Mouse (Mus musculus) layer of hippocampus, adult 11-12 months (tissue): Measurements from ENCODE around the gene Magi2.

Source experiments
- DNase-seq: peaks from one replicate; pipeline ENCODE4 v3.0.0; 2022; ENCODE audit warnings: low spot score

Gene Magi2

GRCm38 (mm10) chr5:19746865-19747514, 520.2 kb downstream of the Magi2 start:
- peak; percentile 11 for DNase-seq

GRCm38 (mm10) chr5:19747631-19748030, 520.8 kb downstream of the Magi2 start:
- no peak for DNase-seq

- DNase-seq, result no peak
Observed at GRCm38 (mm10) chr5:19779224-19779623, 552.4 kb downstream of the Magi2 start.

GRCm38 (mm10) chr5:19780076-19780475, 553.2 kb downstream of the Magi2 start:
- no peak for DNase-seq

GRCm38 (mm10) chr5:19785320-19785719, 558.5 kb downstream of the Magi2 start:
- DNase-seq, result no peak

- DNase-seq, result no peak
Observed at GRCm38 (mm10) chr5:19787522-19788144, 560.8 kb downstream of the Magi2 start.

- DNase-seq, result no peak
Observed at GRCm38 (mm10) chr5:19803052-19803769, 576.4 kb downstream of the Magi2 start.

GRCm38 (mm10) chr5:19822502-19822901, 595.7 kb downstream of the Magi2 start:
- DNase-seq, result no peak

GRCm38 (mm10) chr5:19825943-19826342, 599.1 kb downstream of the Magi2 start:
- DNase-seq, result no peak

- DNase-seq, result no peak
Observed at GRCm38 (mm10) chr5:19829341-19829740, 602.5 kb downstream of the Magi2 start.

- DNase-seq, result no peak
Observed at GRCm38 (mm10) chr5:19862854-19863253, 636.0 kb downstream of the Magi2 start.

- peak; percentile 59 for DNase-seq
Observed at GRCm38 (mm10) chr5:19870406-19870805, 643.6 kb downstream of the Magi2 start.

GRCm38 (mm10) chr5:19891693-19892092, 664.9 kb downstream of the Magi2 start:
- no peak for DNase-seq

GRCm38 (mm10) chr5:19895893-19896292, 669.1 kb downstream of the Magi2 start:
- DNase-seq, result no peak

- DNase-seq, result no peak
Observed at GRCm38 (mm10) chr5:19901625-19902024, 674.8 kb downstream of the Magi2 start.

- no peak for DNase-seq
Observed at GRCm38 (mm10) chr5:19906636-19907035, 679.8 kb downstream of the Magi2 start.

- peak; percentile 16 for DNase-seq
Observed at GRCm38 (mm10) chr5:19907381-19907982, 680.6 kb downstream of the Magi2 start.

GRCm38 (mm10) chr5:19907983-19908705, 681.3 kb downstream of the Magi2 start:
- peak; percentile 40 for DNase-seq

GRCm38 (mm10) chr5:19908706-19909060, 681.8 kb downstream of the Magi2 start:
- peak; percentile 5 for DNase-seq

- peak; percentile 56 for DNase-seq
Observed at GRCm38 (mm10) chr5:19909071-19909470, 682.2 kb downstream of the Magi2 start.

- DNase-seq, result peak; percentile 64
Observed at GRCm38 (mm10) chr5:19909664-19910063, 682.8 kb downstream of the Magi2 start.

GRCm38 (mm10) chr5:19932102-19932501, 705.3 kb downstream of the Magi2 start:
- DNase-seq, result no peak
